Mouse (Mus musculus) ES-E14 (cell line): Measurements from ENCODE around the gene Zdhhc8.

Experiments
- CHD2 ChIP-seq: IDR thresholded peaks from 2 replicates; pipeline ENCODE4 v1.6.1; 2014; ENCODE audit warnings: mild to moderate bottlenecking, low read depth, low read length, inconsistent platforms
- HCFC1 ChIP-seq: IDR thresholded peaks from 2 replicates; pipeline ENCODE4 v1.6.1; 2012; ENCODE audit warnings: low read length, inconsistent platforms, borderline replicate concordance; ENCODE audit not compliant: insufficient read depth
- MAFK ChIP-seq: IDR thresholded peaks from 2 replicates; pipeline ENCODE4 v1.6.1; 2014; ENCODE audit warnings: mild to moderate bottlenecking, low read depth, low read length, inconsistent platforms; ENCODE audit not compliant: insufficient read depth
- ZC3H11A ChIP-seq: IDR thresholded peaks from 2 replicates; pipeline ENCODE4 v1.6.1; 2012; ENCODE audit warnings: low read depth, mild to moderate bottlenecking, inconsistent platforms, low read length, borderline replicate concordance

DNA sequence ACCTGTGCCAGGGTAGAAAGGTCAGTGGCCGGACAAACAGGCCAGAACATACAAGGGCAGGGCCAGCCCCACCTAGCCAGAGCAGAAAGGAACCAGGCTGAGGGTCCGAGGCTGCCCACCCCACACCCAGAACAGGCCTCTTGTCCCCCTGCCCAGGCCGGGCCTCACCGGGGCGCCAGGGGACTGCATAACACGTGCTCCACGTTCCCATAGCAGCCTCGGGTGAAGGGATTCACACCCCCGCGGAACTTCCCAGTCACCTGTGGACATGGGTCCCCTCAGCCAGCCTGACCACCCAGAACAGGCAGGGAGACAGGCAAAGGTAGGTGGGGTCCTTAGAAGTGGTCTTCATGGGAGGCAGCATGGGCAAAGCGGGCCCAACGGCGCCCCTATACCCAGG, 7.7 kb downstream of the Zdhhc8 start:
- no peak for TF ChIP-seq MAFK
- TF ChIP-seq ZC3H11A = no peak
- TF ChIP-seq CHD2 = no peak
- TF ChIP-seq HCFC1 = no peak
